Mouse (Mus musculus): Measurements from ENCODE around the gene Spindoc. TPM values are rescaled to one million over a fixed set of nuclear protein-coding genes. Genes with fewer than 3 reads are reported as not detected.

Spindoc gene
- total and polyA plus RNA-seq, 3 experiments: 13.0 to 54.1 TPM; not detected in 1

DNA sequence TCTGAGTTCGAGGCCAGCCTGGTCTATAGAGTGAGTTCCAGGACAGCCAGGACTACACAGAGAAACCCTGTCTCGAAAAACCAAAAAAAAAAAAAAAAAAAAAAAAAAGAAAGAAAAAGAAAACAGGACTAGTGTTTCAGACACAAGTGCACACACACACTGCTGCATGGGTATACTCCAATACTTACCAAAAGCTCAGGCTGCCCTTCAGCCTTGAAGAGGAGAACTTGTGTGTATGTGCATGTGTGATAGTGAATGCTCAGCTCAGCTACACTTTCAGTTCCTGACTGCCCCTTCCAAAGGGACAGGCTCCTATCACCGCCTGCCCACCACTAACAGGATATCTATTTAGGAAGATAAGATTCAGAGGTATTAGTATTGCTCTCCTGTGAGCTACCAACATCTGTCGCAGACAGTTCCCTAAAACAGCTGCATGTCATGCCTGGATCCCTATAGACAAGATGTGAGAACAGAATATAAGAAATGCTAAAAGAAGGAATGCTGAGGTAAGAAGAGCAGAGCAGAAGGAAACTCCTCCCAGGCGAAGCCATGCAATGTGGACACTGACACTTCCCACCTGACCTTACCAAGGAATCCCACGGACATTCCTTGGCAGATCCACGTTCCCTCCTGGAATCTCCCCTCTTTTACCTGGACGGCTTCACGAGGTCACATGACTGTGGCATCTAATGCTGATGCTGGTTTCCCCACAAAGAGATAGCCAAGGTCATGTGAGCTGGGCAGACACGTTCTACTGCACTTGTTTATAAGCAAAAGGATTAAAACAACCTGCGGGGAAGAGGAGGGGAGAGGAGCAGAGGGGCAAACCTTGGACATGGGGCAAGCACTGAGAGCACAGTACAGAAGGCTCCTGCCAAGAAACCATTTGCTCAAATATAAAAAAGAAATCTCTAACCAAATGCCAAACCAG lies 77.1 kb downstream of the Spindoc start (continued):
- TF ChIP-seq GATA1 (IDR thresholded peaks at IDR 0.05; ENCODE audit: low read depth, low read length) (peak; percentile 77), TCF12 (IDR thresholded peaks at IDR 0.05; ENCODE audit: low read depth, low read length) (peak; percentile 54), HCFC1 (IDR thresholded peaks at IDR 0.05; ENCODE audit: low read depth, low read length) (no peak), ETS1 (IDR thresholded peaks at IDR 0.05; ENCODE audit: low read depth, low read length) (peak; percentile 63; the same call in 1 of the 2 replicates), GABPA (IDR thresholded peaks at IDR 0.05; ENCODE audit: low read depth, low read length) (no peak)

DNA sequence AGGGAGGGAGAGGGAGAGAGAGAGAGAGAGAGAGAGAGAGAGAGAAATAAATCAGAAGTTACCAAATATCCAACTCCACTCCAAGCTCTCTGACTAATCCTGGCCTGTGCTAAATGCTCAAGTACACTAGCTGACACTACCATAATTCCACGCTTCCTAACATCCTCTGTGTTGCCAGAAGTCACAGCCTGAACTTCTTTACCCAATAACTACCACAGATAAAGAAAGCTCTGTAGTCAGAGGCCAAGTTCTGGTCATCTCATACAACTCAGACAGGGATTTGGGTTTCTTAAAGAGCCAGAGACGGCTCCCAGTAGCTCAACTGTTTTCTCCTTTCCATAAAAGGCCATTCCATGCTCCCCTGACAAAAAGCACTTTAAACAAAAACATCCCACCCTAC lies 78.0 kb downstream of the Spindoc start:
- Histone ChIP-seq H3K9me3 (replicated peaks; ENCODE audit: insufficient read depth, low read length) (no peaks in the 10 kb centered on the region), H3K4me1 (ENCODE audit: control insufficient read depth in 1 of 2, insufficient read depth in 2 of 2, low read length in 2 of 2) (peaks cover 24 to 45% of the 10 kb centered on the region in 2 experiments), H3K27me3 (ENCODE audit: control insufficient read depth in 1 of 2, insufficient read depth in 2 of 2, low read length in 2 of 2) (no peaks in the 10 kb centered on the region), H3K79me2 (ENCODE audit: control insufficient read depth, insufficient read depth, low read length, poor library complexity) (peaks cover 24% of the 10 kb centered on the region), H3K4me3 (ENCODE audit: control insufficient read depth in 1 of 2, insufficient read depth in 1 of 2, low read depth in 2 of 2, low read length in 2 of 2) (no peak overlapping the region), H3K9ac (ENCODE audit: control insufficient read depth, low read depth, low read length, poor library complexity, severe bottlenecking) (no peak overlapping the region), H3K27ac (ENCODE audit: control insufficient read depth, low read depth, low read length) (no peak overlapping the region), H3K36me3 (ENCODE audit: control insufficient read depth in 1 of 2, insufficient read depth in 2 of 2, low read length in 2 of 2) (peaks cover 3 to 53% of the 10 kb centered on the region in 2 experiments; a peak in 3 of 4 replicates)
- DNase-seq (ENCODE audit: low read depth, low spot score): no peak
- TF ChIP-seq USF2 (IDR thresholded peaks at IDR 0.05; ENCODE audit: borderline replicate concordance in 1 of 2, insufficient read depth in 1 of 2, low read depth in 1 of 2, low read length in 2 of 2) (no peak), CTCF (IDR thresholded peaks at IDR 0.05 in 2 of 3, conservative IDR thresholded peaks at IDR 0.05 in 1 of 3; ENCODE audit: control insufficient read depth in 1 of 3, insufficient read depth in 1 of 3, low read depth in 2 of 3, low read length in 3 of 3, poor library complexity in 1 of 3, severe bottlenecking in 1 of 3) (no peak), ZC3H11A (IDR thresholded peaks at IDR 0.05; ENCODE audit: low read depth, low read length) (no peak), SMC3 (IDR thresholded peaks at IDR 0.05; ENCODE audit: low read depth, low read length) (no peak), NELFE (IDR thresholded peaks at IDR 0.05; ENCODE audit: low read depth, low read length) (no peak), RCOR1 (IDR thresholded peaks at IDR 0.05; ENCODE audit: low read depth, low read length) (no peak), MYB (IDR thresholded peaks at IDR 0.05; ENCODE audit: low read depth, low read length) (no peak), MAFK (IDR thresholded peaks at IDR 0.05; ENCODE audit: borderline replicate concordance, low read depth, low read length) (no peak), ZKSCAN1 (IDR thresholded peaks at IDR 0.05; ENCODE audit: low read depth, low read length) (no peak), POLR2AphosphoS5 (IDR thresholded peaks at IDR 0.05; ENCODE audit: borderline replicate concordance, low read depth, low read length) (no peak), POLR2AphosphoS2 (IDR thresholded peaks at IDR 0.05; ENCODE audit: low read length) (no peak), E2F4 (IDR thresholded peaks at IDR 0.05; ENCODE audit: borderline replicate concordance, low read depth, low read length) (no peak), RAD21 (IDR thresholded peaks at IDR 0.05; ENCODE audit: low read depth, low read length) (no peak), ZMIZ1 (IDR thresholded peaks at IDR 0.05; ENCODE audit: low read depth, low read length) (no peak), USF1 (IDR thresholded peaks at IDR 0.05; ENCODE audit: low read depth, low read length) (no peak), EP300 (IDR thresholded peaks at IDR 0.05; ENCODE audit: low read depth in 1 of 2, low read length in 2 of 2) (no peak), TCF12 (IDR thresholded peaks at IDR 0.05; ENCODE audit: low read depth, low read length) (no peak), SIN3A (IDR thresholded peaks at IDR 0.05; ENCODE audit: low read length) (no peak), KAT2A (conservative IDR thresholded peaks at IDR 0.05; ENCODE audit: low read depth, low read length) (no peak)

Other genes starting within 250 kb of the Spindoc start
- 103 and 106 TPM in 2 replicates for gene Otub1, start 176.7 kb downstream of the Spindoc start, total RNA-seq (2012; rRNA removed)
- 100 to 1,000 TPM; 194 to 285 TPM for gene Otub1, start 176.7 kb downstream of the Spindoc start, polyA plus RNA-seq (2012; ENCODE audit: insufficient read depth in 1 of 2, insufficient read length in 2 of 2, low read depth in 1 of 2, low replicate concordance in 2 of 2, missing spikeins in 1 of 2)
- gene Cox8a, start 165.4 kb downstream of the Spindoc start, total RNA-seq (2012; rRNA removed): 736 and 745 TPM in 2 replicates
- 1,000 to 10,000 TPM in 1 of 2 experiments, not detected in 1; 1,213 TPM for gene Cox8a, start 165.4 kb downstream of the Spindoc start, polyA plus RNA-seq (2012; ENCODE audit: insufficient read depth in 1 of 2, insufficient read length in 2 of 2, low read depth in 1 of 2, low replicate concordance in 2 of 2, missing spikeins in 1 of 2)
- 45.5 and 46.8 TPM in 2 replicates for gene Naa40, start 141.8 kb downstream of the Spindoc start, total RNA-seq (2012; rRNA removed)
- 10 to 100 TPM in 1 of 2 experiments, not detected in 1; 75.7 TPM for gene Naa40, start 141.8 kb downstream of the Spindoc start, polyA plus RNA-seq (2012; ENCODE audit: insufficient read depth in 1 of 2, insufficient read length in 2 of 2, low read depth in 1 of 2, low replicate concordance in 2 of 2, missing spikeins in 1 of 2)
- gene Rcor2, start 115.7 kb downstream of the Spindoc start, total RNA-seq (2012; rRNA removed): 31.4 and 33.7 TPM in 2 replicates
- 10 to 100 TPM in 1 of 2 experiments, not detected in 1; 60.2 TPM for gene Rcor2, start 115.7 kb downstream of the Spindoc start, polyA plus RNA-seq (2012; ENCODE audit: insufficient read depth in 1 of 2, insufficient read length in 2 of 2, low read depth in 1 of 2, low replicate concordance in 2 of 2, missing spikeins in 1 of 2)
- gene Mark2, start 41.1 kb downstream of the Spindoc start, total RNA-seq (2012; rRNA removed): 34.6 and 36.1 TPM in 2 replicates
- gene Mark2, start 41.1 kb downstream of the Spindoc start, polyA plus RNA-seq (2012; ENCODE audit: insufficient read depth in 1 of 2, insufficient read length in 2 of 2, low read depth in 1 of 2, low replicate concordance in 2 of 2, missing spikeins in 1 of 2): 10 to 100 TPM in 1 of 2 experiments, not detected in 1; 72.4 TPM
- gene 2700081O15Rik, start 34.6 kb upstream of the Spindoc start, total RNA-seq (2012; rRNA removed): 10.7 and 14.1 TPM in 2 replicates
- gene 2700081O15Rik, start 34.6 kb upstream of the Spindoc start, polyA plus RNA-seq (2012; ENCODE audit: insufficient read depth in 1 of 2, insufficient read length in 2 of 2, low read depth in 1 of 2, low replicate concordance in 2 of 2, missing spikeins in 1 of 2): 10 to 100 TPM in 1 of 2 experiments, not detected in 1; 18.0 TPM
- 33.4 and 38.4 TPM in 2 replicates for gene Rtn3, start 100.3 kb upstream of the Spindoc start, total RNA-seq (2012; rRNA removed)
- gene Rtn3, start 100.3 kb upstream of the Spindoc start, polyA plus RNA-seq (2012; ENCODE audit: insufficient read depth in 1 of 2, insufficient read length in 2 of 2, low read depth in 1 of 2, low replicate concordance in 2 of 2, missing spikeins in 1 of 2): 100 to 1,000 TPM in 1 of 2 experiments, not detected in 1; 118 TPM
- 12.7 and 16.4 TPM in 2 replicates for gene Atl3, start 111.0 kb upstream of the Spindoc start, total RNA-seq (2012; rRNA removed)
- 10 to 100 TPM in 1 of 2 experiments, not detected in 1; 15.3 TPM for gene Atl3, start 111.0 kb upstream of the Spindoc start, polyA plus RNA-seq (2012; ENCODE audit: insufficient read depth in 1 of 2, insufficient read length in 2 of 2, low read depth in 1 of 2, low replicate concordance in 2 of 2, missing spikeins in 1 of 2)
- gene Pla2g16, start 174.5 kb upstream of the Spindoc start, total RNA-seq (2012; rRNA removed): 16.3 and 19.0 TPM in 2 replicates
- gene Pla2g16, start 174.5 kb upstream of the Spindoc start, polyA plus RNA-seq (2012; ENCODE audit: insufficient read depth in 1 of 2, insufficient read length in 2 of 2, low read depth in 1 of 2, low replicate concordance in 2 of 2, missing spikeins in 1 of 2): 10 to 100 TPM in 1 of 2 experiments, not detected in 1; 24.7 TPM
- not detected in 2 replicates for gene Lgals12, start 224.2 kb upstream of the Spindoc start, total RNA-seq (2012; rRNA removed)
- gene Lgals12, start 224.2 kb upstream of the Spindoc start, polyA plus RNA-seq (2012; ENCODE audit: insufficient read depth in 1 of 2, insufficient read length in 2 of 2, low read depth in 1 of 2, low replicate concordance in 2 of 2, missing spikeins in 1 of 2): not detected
- not detected in 2 replicates for gene Hrasls5, start 229.5 kb upstream of the Spindoc start, total RNA-seq (2012; rRNA removed)
- gene Hrasls5, start 229.5 kb upstream of the Spindoc start, polyA plus RNA-seq (2012; ENCODE audit: insufficient read depth in 1 of 2, insufficient read length in 2 of 2, low read depth in 1 of 2, low replicate concordance in 2 of 2, missing spikeins in 1 of 2): not detected